Mouse (Mus musculus): ENCODE measurements around the gene E2f6. TPM values are rescaled to one million over a fixed set of nuclear protein-coding genes. Genes with fewer than 3 reads are reported as not detected.

The E2f6 gene
- polyA plus RNA-seq, 1 experiment from 2014 or later, result 77.4 TPM

GRCm38 (mm10) chr12:16883111-16883510, 72.3 kb downstream of the E2f6 start:
- no peak overlapping the region for H3K4me2 ChIP-seq
- H3K27me3 ChIP-seq, result no peaks in the 10 kb centered on the region
- H3K4me1 ChIP-seq, result no peaks in the 10 kb centered on the region
- H3K27ac ChIP-seq, result no peak overlapping the region
- WGBS, result 81% methylated on average over 7 of the region's 7 CpGs
- H3K9me3 ChIP-seq, result no peaks in the 10 kb centered on the region
- ATAC-seq (ENCODE audit: low FRiP score), result no peak
- H3K36me3 ChIP-seq (replicated peaks), result no peaks in the 10 kb centered on the region
- H3K4me3 ChIP-seq (replicated peaks), result no peak overlapping the region
- H3K9ac ChIP-seq, result no peak overlapping the region

- H3K9ac ChIP-seq, result no peak overlapping the region
- H3K9me3 ChIP-seq, result no peaks in the 10 kb centered on the region
- no peak overlapping the region for H3K4me2 ChIP-seq
- no peaks in the 10 kb centered on the region for H3K4me1 ChIP-seq
- no peaks in the 10 kb centered on the region for H3K36me3 ChIP-seq (replicated peaks)
- no peak overlapping the region for H3K27ac ChIP-seq
- WGBS, result 92% methylated on average over 4 of the region's 4 CpGs
- no peak for ATAC-seq (ENCODE audit: low FRiP score)
- H3K27me3 ChIP-seq, result no peaks in the 10 kb centered on the region
- H3K4me3 ChIP-seq (replicated peaks), result no peak overlapping the region
Observed at GRCm38 (mm10) chr12:16884534-16884933, 73.8 kb downstream of the E2f6 start.

GRCm38 (mm10) chr12:16886354-16886753, 75.6 kb downstream of the E2f6 start:
- Histone ChIP-seq H3K9ac (no peak overlapping the region), H3K4me1 (no peaks in the 10 kb centered on the region), H3K27ac (no peak overlapping the region), H3K4me2 (no peak overlapping the region), H3K4me3 (replicated peaks) (no peak overlapping the region), H3K36me3 (replicated peaks) (no peaks in the 10 kb centered on the region), H3K9me3 (no peaks in the 10 kb centered on the region), H3K27me3 (no peaks in the 10 kb centered on the region)
- ATAC-seq (ENCODE audit: low FRiP score), result no peak
- WGBS, result 89% methylated on average over 6 of the region's 6 CpGs

Small RNAs within 50 kb of the gene (microRNA-seq; reads per million reads assigned to microRNA genes)
- gene Gm44305, result not detected

Other genes with a start within 250 kb of the E2f6 start
- gene Lpin1, start 200.0 kb upstream of the E2f6 start, polyA plus RNA-seq (2016; fragmentation: Nextera tagmentation; extraction: Ambion mirVana), result 10.4 and 11.1 TPM in 2 replicates
- 0.13 TPM in 1 of 2 replicates, not detected in the other for gene Ntsr2, start 157.6 kb upstream of the E2f6 start, polyA plus RNA-seq (2016; fragmentation: Nextera tagmentation; extraction: Ambion mirVana)
- gene Greb1, start 10.1 kb upstream of the E2f6 start, polyA plus RNA-seq (2016; fragmentation: Nextera tagmentation; extraction: Ambion mirVana), result 2.4 and 2.5 TPM in 2 replicates
- gene Rock2, start 83.9 kb downstream of the E2f6 start, polyA plus RNA-seq (2016; fragmentation: Nextera tagmentation; extraction: Ambion mirVana), result 21.0 and 22.9 TPM in 2 replicates
- 3.3 TPM in 2 replicates for gene Pqlc3, start 189.4 kb downstream of the E2f6 start, polyA plus RNA-seq (2016; fragmentation: Nextera tagmentation; extraction: Ambion mirVana)
- 0.85 and 1.5 TPM in 2 replicates for gene 2410004P03Rik, start 200.8 kb downstream of the E2f6 start, polyA plus RNA-seq (2016; fragmentation: Nextera tagmentation; extraction: Ambion mirVana)